Mouse (Mus musculus) left cerebral cortex, adult 11 months (tissue): ENCODE measurements around the gene Celf5.

Experiments used
- DNase-seq: peaks from one replicate; pipeline ENCODE4 v3.0.0; 2022; ENCODE audit warnings: low spot score

Celf5 gene

GRCm38 (mm10) chr10:81497401-81498270 is 15.1 kb upstream of the Celf5 start:
- no peak for DNase-seq

- no peak for DNase-seq
These were observed 14.5 kb upstream of the Celf5 start for GRCm38 (mm10) chr10:81496969-81497368.

- peak; percentile 97 for DNase-seq
These were observed 13.9 kb upstream of the Celf5 start, which contains the start of gene Ncln for GRCm38 (mm10) chr10:81496264-81496901. Ncln (minus strand) TSS chr10:81496392.

GRCm38 (mm10) chr10:81495616-81496263 is 13.2 kb upstream of the Celf5 start:
- DNase-seq = no peak

- DNase-seq = no peak
These were observed 12.6 kb upstream of the Celf5 start for GRCm38 (mm10) chr10:81495151-81495550.

- DNase-seq = no peak
These were observed 11.9 kb upstream of the Celf5 start for GRCm38 (mm10) chr10:81494260-81495041.

GRCm38 (mm10) chr10:81493601-81494220 is 11.2 kb upstream of the Celf5 start:
- no peak for DNase-seq

- no peak for DNase-seq
These were observed 10.2 kb upstream of the Celf5 start for GRCm38 (mm10) chr10:81492606-81493240.

GRCm38 (mm10) chr10:81491018-81491417 is 8.5 kb upstream of the Celf5 start:
- DNase-seq = no peak

GRCm38 (mm10) chr10:81489941-81490340 is 7.4 kb upstream of the Celf5 start:
- DNase-seq = no peak

- DNase-seq = no peak
These were observed 5.6 kb upstream of the Celf5 start for GRCm38 (mm10) chr10:81488081-81488480.

- no peak for DNase-seq
These were observed 4.0 kb upstream of the Celf5 start for GRCm38 (mm10) chr10:81486496-81486895.

GRCm38 (mm10) chr10:81485479-81486018 is 3.0 kb upstream of the Celf5 start:
- DNase-seq = no peak

GRCm38 (mm10) chr10:81485060-81485449 is 2.5 kb upstream of the Celf5 start:
- no peak for DNase-seq

GRCm38 (mm10) chr10:81484441-81485059 is 2.0 kb upstream of the Celf5 start:
- DNase-seq = no peak

- DNase-seq = no peak
These were observed 1.5 kb upstream of the Celf5 start for GRCm38 (mm10) chr10:81483983-81484382.

- no peak for DNase-seq
These were observed 640 bp downstream of the Celf5 start for GRCm38 (mm10) chr10:81481605-81482532.

- DNase-seq = no peak
These were observed 8.0 kb downstream of the Celf5 start for GRCm38 (mm10) chr10:81474461-81474860.

- DNase-seq = peak; percentile 89
These were observed 9.5 kb downstream of the Celf5 start for GRCm38 (mm10) chr10:81473003-81473451.
